Mouse (Mus musculus): ENCODE measurements at regions not wholly inside any gene's neighbourhood (a gene's known extent, or its start where the extent isn't known, plus 50 kb on each side); places are given as distances from the start of the nearest gene placed in this dataset.
"Not testable (repeated sequence)": the region's sequence is repeated elsewhere in the genome, so short reads cannot be mapped to it uniquely, and the experiment has no call there.

DNA sequence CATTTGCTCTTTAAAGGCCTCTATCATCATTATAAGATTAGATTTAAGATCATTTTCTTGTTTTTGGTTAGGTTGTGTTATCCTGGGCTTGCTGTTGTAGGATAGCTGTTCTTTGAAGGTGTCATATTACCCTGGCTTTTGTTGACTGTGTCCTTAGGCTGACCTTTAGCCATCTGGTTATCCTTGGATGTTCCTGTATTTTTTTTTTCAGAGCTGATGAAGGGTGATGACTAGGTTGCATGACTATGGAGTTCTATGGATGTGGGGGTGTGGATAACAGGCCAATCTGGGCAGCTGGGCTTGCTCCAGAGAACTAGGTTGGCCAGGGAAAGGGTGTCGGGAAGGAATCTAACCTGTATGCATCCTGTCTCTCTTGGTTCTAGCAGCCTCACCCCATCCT is 74.2 kb downstream of the Dmrta1 start:
- no peak for DNase-seq (ENCODE audit: low spot score)

DNA sequence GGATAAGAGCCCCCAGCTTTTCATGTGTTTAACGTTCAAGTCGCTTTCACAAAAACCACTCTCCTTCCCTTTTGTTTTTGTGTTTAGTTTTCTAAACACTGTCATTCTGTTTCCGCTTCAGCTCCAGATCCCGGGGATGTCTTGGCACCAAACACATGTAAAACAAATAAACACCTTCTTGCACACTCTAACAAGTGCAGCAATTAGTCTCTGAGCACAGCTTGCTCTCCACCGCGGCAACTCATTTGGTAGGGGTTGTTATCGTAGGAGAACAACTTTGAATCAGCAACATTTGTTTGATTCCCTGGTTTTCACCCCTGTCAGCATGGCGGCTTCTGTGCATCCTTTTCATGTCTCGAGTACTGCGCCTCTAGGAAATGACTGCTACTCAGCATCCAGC is 97.0 kb downstream of the Dmrta1 start:
- no peak for DNase-seq (ENCODE audit: low spot score)

DNA sequence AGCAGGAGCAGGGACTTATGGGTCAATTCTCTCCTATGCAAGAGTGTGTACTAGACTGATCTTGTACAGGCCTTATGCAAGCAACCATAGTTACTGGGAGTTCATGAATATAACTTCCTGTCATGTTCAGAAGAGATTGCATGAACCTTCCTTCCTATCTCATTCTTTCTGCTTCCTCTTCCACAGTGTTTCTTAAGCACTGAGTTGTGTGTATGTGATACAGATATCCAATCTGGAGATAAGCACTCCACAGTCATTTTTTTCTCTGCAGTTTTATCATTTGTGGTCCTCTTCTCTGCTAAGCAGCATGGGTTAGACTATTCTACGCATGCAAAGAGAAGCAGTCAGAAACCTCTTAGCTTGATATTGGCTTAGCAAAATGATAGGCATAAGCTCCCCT is 102.3 kb downstream of the Dmrta1 start:
- no peak for DNase-seq (ENCODE audit: low spot score)

DNA sequence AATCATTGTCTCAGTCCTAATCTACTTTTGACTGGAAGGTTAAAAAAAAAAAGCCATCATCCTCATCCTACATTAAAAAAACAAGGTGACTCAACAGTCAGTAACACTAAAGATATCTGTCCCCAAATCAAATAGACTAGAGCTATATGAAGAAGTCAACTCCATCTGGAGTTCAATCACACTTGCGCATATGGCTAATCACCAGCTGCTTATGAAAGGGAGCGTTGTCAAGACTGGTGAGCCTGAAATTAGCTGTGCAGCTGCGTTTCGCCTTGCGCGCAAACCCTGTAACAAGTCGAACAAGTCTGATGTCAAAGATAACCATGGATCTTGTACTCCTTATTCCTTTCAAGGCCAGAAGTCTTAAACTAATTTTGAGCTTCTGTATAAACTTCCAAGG is 137.6 kb downstream of the Dmrta1 start:
- no peak for DNase-seq (ENCODE audit: low spot score)

DNA sequence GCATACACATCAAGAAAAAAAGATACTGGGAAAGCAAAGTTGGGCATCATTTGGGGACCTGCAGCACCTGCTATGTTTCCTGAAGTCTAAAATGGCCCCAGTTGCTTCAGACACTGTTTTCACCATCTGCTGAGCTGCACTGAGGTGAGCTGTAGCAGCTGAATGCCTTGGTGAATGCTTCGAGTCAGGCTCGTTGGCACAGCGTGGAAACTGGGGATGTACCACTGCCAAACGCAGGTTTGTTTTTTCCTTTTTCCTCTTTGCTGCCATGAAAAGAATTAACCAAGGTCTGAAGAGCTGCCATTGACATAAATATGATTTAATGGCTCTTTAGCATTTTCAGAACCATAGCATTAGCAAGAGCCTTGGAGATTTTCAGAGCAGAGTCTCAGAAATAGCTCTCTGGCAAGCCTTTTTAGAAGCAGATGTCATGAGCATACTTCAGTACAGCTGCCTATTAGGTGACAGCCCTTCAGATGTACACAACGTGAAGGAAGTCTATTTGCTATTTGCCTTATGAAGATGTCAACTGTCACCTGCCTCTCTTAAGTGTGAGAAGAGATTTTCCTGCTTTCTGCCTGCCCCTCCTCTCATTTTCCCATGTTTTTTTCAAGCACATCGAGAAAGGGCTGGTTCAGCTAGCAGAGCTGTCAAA is 155.4 kb downstream of the Dmrta1 start:
- no peak for DNase-seq (ENCODE audit: low spot score)

DNA sequence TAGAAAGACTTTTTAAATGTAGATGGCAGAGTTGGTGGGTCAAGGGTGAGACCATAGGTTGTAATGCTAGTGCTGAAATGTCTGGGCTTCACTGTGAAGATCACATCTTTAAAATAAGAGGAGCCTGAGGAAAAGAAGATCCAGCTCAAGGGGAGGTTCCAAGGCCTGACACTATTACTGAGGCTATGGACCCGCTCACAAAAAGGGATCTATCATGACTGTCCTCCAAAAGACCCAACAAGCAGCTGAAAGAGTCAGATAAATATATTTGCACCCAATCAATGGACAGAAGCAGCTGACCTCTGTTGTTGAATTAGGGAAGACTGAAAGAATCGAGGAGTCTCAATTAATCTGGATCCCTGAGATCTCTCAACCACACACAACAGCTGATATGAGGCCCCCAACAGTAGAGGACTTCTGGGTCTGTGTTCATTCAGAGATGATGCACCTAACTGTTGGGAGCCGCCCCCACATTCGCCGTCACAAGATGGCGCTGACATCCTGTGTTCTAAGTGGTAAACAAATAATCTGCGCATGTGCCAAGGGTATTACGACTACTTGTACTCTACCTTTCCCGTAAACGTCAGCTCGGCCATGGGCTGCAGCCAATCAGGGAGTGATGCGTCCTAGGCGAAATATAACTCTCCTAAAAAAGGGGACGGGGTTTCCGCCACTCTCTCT is 196.3 kb downstream of the Dmrta1 start:
- DNase-seq (ENCODE audit: low spot score), result peak; percentile 47

DNA sequence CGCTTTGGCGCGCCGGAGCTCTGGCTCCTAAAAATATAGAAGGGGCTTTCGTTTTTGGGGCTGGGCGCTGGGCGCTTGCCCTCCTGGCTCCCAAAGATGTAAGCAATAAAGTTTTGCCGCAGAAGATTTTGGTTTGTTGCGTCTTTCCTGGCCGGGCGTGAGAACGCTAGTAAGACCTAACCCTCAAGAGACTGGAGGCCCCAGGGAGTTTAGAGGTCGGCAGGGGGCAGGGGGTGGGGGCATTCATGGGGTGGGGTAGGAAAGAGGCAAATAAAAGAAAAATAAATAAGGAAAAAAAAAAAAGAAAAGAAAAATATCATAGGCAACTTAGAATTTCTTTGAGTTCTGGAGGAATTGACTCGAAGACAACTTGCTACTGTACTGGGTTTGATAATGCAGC is 196.9 kb downstream of the Dmrta1 start:
- not testable (repeated sequence) for DNase-seq (ENCODE audit: low spot score)

DNA sequence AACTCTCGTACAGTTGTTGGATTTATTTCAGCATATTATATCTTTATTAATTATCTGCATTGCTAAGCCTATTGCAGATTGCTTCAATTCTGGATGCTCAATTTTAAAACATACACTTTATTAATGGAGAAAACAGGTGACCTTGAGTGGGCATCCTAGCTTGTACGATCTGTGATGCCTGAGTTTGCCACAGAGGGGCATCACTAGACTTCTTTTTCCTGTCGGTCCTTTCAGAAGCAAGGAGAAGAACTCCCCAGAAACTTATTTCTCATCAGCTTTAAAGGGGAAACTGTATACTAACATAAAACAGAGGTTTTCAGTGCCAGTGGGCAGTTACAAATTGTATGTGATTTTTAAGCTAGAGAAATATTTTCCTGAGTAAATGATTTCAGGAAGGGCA is 201.8 kb downstream of the Dmrta1 start:
- DNase-seq (ENCODE audit: low spot score), result no peak

DNA sequence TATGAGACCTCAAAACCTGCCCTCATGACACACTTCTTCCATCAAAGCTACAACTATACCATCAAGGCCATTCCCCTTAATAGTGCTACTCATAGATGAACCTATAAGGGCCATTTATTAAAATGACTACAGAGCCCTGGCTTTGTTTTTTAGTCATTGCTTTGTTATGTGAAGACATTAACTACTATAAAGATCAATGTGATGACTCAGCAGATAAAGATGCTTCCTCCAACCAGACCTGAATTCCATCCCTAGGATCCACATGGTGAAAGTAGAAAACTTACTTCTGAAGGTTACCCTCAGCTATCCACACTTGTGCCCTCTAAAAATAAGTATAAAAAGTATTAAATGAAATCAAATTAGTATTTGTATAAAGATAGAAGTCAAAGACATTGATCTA is 230.4 kb downstream of the Dmrta1 start:
- no peak for DNase-seq (ENCODE audit: low spot score)

DNA sequence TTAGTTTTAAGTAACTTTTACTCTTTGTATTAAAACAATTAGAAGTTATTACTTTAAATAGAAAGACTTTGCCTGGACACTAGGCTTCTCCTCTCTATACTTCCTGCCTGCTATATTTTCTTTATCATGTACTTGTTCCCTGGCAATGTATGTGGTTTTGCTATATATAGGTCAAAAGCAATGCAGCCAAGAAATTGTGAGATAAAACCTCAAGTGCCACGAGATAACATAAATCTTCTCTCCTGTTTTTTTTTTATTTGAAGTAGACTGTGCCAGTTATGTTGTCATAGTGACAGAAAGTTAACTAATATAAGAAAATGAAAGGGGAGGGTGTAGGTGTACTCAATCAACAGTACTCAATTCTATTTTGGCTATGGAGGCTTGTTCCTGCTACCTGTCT is 258.4 kb downstream of the Dmrta1 start:
- DNase-seq (ENCODE audit: low spot score), result no peak

DNA sequence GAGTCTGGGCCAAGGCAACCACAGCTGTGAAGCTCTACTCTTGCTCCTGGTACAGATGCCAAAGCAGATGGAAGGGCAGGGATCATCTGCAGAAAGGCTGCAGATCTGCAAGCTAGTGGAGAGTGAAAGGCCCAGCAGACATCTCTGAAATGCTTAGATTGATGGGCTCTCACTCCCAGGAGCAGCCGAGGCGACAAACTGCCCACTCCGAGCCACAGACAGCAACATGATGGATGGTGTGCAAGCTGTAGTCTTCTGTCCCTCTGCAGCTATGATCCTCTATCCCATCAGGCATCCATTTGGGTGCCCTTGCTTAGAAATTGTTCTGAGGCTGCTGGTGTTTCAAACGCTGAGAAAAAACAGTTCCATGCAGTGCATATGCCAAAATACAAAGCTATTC is 262.1 kb downstream of the Dmrta1 start:
- DNase-seq (ENCODE audit: low spot score), result no peak

DNA sequence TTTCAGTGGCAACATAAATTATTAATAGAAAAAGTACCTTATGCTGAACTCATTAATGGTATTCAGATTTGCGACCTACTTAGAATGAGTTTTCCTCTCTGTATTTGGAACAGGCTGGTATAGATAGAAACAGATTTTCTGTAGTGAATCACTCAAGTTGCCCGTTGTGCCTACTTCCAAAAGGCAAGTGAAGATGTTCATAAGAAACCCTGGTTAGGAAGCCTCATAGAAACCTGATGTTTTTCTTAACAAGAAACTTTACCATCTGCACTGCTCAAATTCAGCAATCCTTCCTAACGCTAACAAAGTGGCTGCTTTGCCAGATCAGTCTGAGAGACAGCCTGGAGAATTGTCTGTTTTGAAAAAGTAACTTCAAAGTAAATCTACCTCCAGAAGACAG is 242.5 kb upstream of the Zfp352 start:
- DNase-seq (ENCODE audit: low spot score), result no peak

DNA sequence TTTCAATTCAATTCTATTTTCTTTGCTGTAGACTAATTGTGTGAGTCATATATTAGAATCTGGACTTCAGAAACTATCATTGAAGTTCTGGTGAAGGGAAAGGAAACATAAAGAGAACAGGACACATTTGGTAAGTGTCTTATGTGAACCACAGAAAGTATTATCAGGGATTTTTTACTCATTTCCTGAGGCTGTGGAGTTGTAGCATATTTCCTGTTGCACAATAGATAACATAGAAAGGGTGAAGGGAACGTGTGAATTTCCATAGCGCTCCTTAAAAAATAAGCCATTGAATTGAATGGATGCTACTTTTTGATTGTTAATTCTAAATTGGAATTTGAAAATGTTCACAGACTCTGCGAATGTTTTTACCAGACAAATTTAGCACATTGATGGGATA is 215.2 kb upstream of the Zfp352 start:
- DNase-seq (ENCODE audit: low spot score), result no peak

DNA sequence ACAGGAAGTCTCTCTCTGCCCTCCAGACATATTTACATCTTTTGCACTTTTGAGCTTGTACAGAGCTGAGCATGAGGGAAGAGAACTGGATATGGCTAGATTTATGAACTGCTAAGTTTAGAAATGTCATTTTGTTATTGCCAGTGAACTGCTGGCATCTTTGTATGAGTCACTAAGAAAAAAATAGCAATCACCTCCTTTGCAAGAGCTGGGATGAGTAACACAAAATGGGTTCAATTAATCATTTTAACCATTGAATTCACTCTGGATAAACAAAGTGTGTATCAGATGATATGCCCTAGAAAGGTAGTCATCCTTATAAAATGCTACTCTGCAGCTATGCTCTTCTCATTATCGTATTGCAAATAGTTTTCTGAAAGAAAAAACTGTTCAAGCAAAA is 214.7 kb upstream of the Zfp352 start:
- no peak for DNase-seq (ENCODE audit: low spot score)

DNA sequence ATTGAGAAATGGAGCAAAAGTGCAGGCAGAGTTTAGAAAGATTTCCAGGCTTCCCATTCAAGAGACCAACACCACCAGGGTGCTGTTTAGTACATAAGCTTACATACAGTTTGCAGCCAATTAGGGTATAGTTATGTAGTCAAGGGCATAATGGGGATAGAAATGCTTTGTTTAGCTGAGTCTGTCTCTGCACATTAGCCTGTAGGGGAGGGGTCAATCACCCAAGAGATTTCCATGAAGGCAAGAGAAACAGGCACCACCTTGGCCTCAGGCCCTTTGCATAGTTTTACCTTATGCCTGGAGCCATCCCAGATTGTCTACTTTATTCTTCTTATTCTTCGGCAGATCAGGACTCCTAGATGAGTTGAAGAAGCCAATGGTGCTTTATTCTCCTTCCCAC is 205.9 kb upstream of the Zfp352 start:
- no peak for DNase-seq (ENCODE audit: low spot score)

DNA sequence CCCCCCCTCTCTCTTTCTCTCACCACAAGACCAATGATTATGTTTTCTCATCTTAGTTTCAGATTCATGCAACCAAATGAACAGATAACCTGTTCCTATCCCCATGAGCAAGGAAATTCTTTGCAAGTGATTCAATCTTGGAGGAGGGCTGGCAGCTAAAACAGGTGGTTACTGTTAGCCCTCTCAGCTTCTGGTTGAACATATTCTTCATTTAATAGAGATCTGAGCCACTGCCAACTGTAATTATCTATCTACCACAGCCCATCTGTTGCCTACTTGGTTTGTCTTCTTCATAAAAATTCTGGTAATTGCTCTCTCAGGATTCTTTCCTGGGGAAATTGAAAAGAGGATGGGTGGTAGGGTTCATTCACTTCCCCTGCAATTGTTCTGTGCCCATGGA is 204.4 kb upstream of the Zfp352 start:
- DNase-seq (ENCODE audit: low spot score), result no peak
